Mouse (Mus musculus) lung, postnatal 14 days (tissue): ENCODE results near the gene Crygd.
"Not testable (repeated sequence)": the region's sequence is repeated elsewhere in the genome, so short reads cannot be mapped to it uniquely, and the experiment has no call there.

ENCODE experiments used
- DNase-seq: peaks from one replicate; pipeline ENCODE4 v3.0.0; 2021

Gene Crygd

GRCm38 (mm10) chr1:65063352-65063751 lies at the start of gene Crygd:
TSS of gene Crygd (minus strand) at chr1:65063452.
- no peak for DNase-seq

GRCm38 (mm10) chr1:65112807-65113196 lies 49.5 kb upstream of the Crygd start:
- no peak for DNase-seq

GRCm38 (mm10) chr1:65112031-65112806 lies 49.0 kb upstream of the Crygd start:
- DNase-seq: peak; percentile 83

GRCm38 (mm10) chr1:65109756-65110435 lies 46.6 kb upstream of the Crygd start:
- no peak for DNase-seq

GRCm38 (mm10) chr1:65109196-65109595 lies 45.9 kb upstream of the Crygd start:
- DNase-seq: no peak

- no peak for DNase-seq
Measured at GRCm38 (mm10) chr1:65107654-65108279, 44.5 kb upstream of the Crygd start.

GRCm38 (mm10) chr1:65103273-65103672 lies 40.0 kb upstream of the Crygd start, which contains the start of gene Cryga:
TSS of gene Cryga (minus strand) at chr1:65103373.
- DNase-seq: no peak

- no peak for DNase-seq
Measured at GRCm38 (mm10) chr1:65096953-65097352, 33.7 kb upstream of the Crygd start.

GRCm38 (mm10) chr1:65091566-65091965 lies 28.3 kb upstream of the Crygd start:
- no peak for DNase-seq

- peak; percentile 45 for DNase-seq
Measured at GRCm38 (mm10) chr1:65090370-65090769, 27.1 kb upstream of the Crygd start.

GRCm38 (mm10) chr1:65088567-65089356 lies 25.5 kb upstream of the Crygd start:
- no peak for DNase-seq

- no peak for DNase-seq
Measured at GRCm38 (mm10) chr1:65082188-65082587, 18.9 kb upstream of the Crygd start, which contains the start of gene Crygb. TSS of gene Crygb (minus strand) at chr1:65082288.

- no peak for DNase-seq
Measured at GRCm38 (mm10) chr1:65075607-65076006, 12.4 kb upstream of the Crygd start.

- no peak for DNase-seq
Measured at GRCm38 (mm10) chr1:65073589-65073988, 10.3 kb upstream of the Crygd start, which contains the start of gene Crygc. TSS of gene Crygc (minus strand) at chr1:65073689.

- no peak for DNase-seq
Measured at GRCm38 (mm10) chr1:65067842-65068241, 4.6 kb upstream of the Crygd start.

GRCm38 (mm10) chr1:65064201-65064600 lies 949 bp upstream of the Crygd start:
- DNase-seq: no peak

- no peak for DNase-seq
Measured at GRCm38 (mm10) chr1:65052140-65052539, 11.1 kb downstream of the Crygd start.

GRCm38 (mm10) chr1:65051696-65052095 lies 11.6 kb downstream of the Crygd start:
- no peak for DNase-seq

- not testable (repeated sequence) for DNase-seq
Measured at GRCm38 (mm10) chr1:65050952-65051351, 12.3 kb downstream of the Crygd start, which contains the start of gene Cryge. TSS of gene Cryge (minus strand) at chr1:65051149.

- peak; percentile 7 for DNase-seq
Measured at GRCm38 (mm10) chr1:65048781-65049180, 14.5 kb downstream of the Crygd start.

- DNase-seq: peak; percentile 30
Measured at GRCm38 (mm10) chr1:65046401-65047109, 16.7 kb downstream of the Crygd start.

GRCm38 (mm10) chr1:65043433-65043832 lies 19.8 kb downstream of the Crygd start:
- no peak for DNase-seq
